Mouse (Mus musculus) G1E (cell line): ENCODE measurements at regions not wholly inside any gene's neighbourhood (a gene's known extent, or its start where the extent isn't known, plus 50 kb on each side); places are given as distances from the start of the nearest gene placed in this dataset.

Source experiments
- CTCF ChIP-seq: IDR thresholded peaks from 2 replicates; pipeline ENCODE4 v1.5.1; 2012; ENCODE audit warnings: low read depth, low read length, inconsistent platforms, mixed read lengths
- GATA1 ChIP-seq: IDR thresholded peaks from 2 replicates; pipeline ENCODE4 v1.6.1; 2012; ENCODE audit warnings: borderline replicate concordance, low read length, inconsistent platforms, mixed read lengths
- GATA2 ChIP-seq: IDR thresholded peaks from 2 replicates; pipeline ENCODE4 v1.6.1; 2012; ENCODE audit warnings: low read depth, low read length, inconsistent platforms, borderline replicate concordance
- POLR2AphosphoS5 ChIP-seq: IDR thresholded peaks from 2 replicates; pipeline ENCODE4 v1.6.1; 2012; ENCODE audit warnings: low read depth, low read length, inconsistent platforms; ENCODE audit not compliant: insufficient replicate concordance
- TAL1 ChIP-seq: conservative IDR thresholded peaks from 2 replicates; pipeline ENCODE4 v1.6.1; 2012; ENCODE audit warnings: low read depth, low read length, inconsistent platforms, mixed read lengths

DNA sequence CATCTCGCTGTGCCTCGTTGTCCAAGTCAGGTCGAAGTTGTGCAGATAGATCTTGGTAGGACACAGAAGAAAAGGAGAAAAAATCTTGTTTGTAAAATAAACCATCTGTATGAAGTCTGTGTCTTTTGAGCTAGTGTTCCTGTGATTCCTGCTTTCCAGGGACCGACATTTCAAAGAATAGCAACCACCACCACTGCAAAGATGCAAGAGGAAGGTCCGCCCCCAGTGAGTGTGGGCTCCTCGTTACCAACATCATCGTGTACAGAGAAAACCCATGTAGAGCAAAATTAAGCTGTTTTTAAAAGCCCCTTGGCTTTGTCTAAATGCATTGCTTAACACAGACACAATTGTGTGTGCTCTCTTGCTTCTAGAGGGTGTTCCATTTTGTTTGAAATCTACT, 218.2 kb downstream of the Enc1 start:
- no peak for TF ChIP-seq CTCF
- no peak for TF ChIP-seq POLR2AphosphoS5
- TF ChIP-seq GATA1, result no peak
- no peak for TF ChIP-seq GATA2
- TF ChIP-seq TAL1, result no peak
